Mouse (Mus musculus) thymus, adult 2 months (tissue): Measurements from ENCODE around the gene Zfp428. TPM values are rescaled to one million over a fixed set of nuclear protein-coding genes. Genes with fewer than 3 reads are reported as not detected.

Experiments
- DNase-seq: peaks from one replicate; pipeline ENCODE4 v3.0.0; 2021
- H3K27ac ChIP-seq: fragments of 200-500 bp; 2 replicates; pipeline ENCODE4 v1.5.1; 2012; ENCODE audit warnings: low read length, control low read depth; ENCODE audit not compliant: control insufficient read depth, insufficient read depth
- H3K27me3 ChIP-seq: fragments of 200-500 bp; 2 replicates; pipeline ENCODE4 v1.6.1; 2012; ENCODE audit warnings: mild to moderate bottlenecking, low read length, moderate library complexity, mixed read lengths; ENCODE audit not compliant: control insufficient read depth, insufficient read depth
- H3K36me3 ChIP-seq: fragments of 200-500 bp; 2 replicates; pipeline ENCODE4 v1.6.1; 2012; ENCODE audit warnings: mild to moderate bottlenecking, low read length, moderate library complexity; ENCODE audit not compliant: control insufficient read depth, insufficient read depth
- H3K4me1 ChIP-seq: fragments of 200-500 bp; replicated peaks from 2 replicates; pipeline ENCODE4 v1.6.1; 2012; ENCODE audit warnings: low read length; ENCODE audit not compliant: control insufficient read depth, insufficient read depth
- H3K4me3 ChIP-seq: fragments of 200-500 bp; 2 replicates; pipeline ENCODE4 v1.5.1; 2012; ENCODE audit warnings: mild to moderate bottlenecking, low read length, control low read depth, moderate library complexity; ENCODE audit not compliant: control insufficient read depth, insufficient read depth
- CTCF ChIP-seq: fragments of 200-500 bp; IDR thresholded peaks from 2 replicates; pipeline ENCODE4 v1.5.1; 2012; ENCODE audit warnings: mild to moderate bottlenecking, control low read depth, low read length, moderate library complexity, borderline replicate concordance; ENCODE audit not compliant: control insufficient read depth, poor library complexity, insufficient read depth; ENCODE audit errors: extremely low read depth
- POLR2A ChIP-seq: fragments of 200-500 bp; IDR thresholded peaks from 2 replicates; pipeline ENCODE4 v1.6.1; 2012; ENCODE audit warnings: mild to moderate bottlenecking, low read length, control low read depth, moderate library complexity; ENCODE audit not compliant: control insufficient read depth, poor library complexity, insufficient read depth; ENCODE audit errors: extremely low read depth
- WGBS: fragments of 180-500 bp; shearing (Covaris S2); methylation state at CpG from one replicate; pipeline ENCODE4 v1.1.7; 2018; 5-methylcytosine and 5-hydroxymethylcytosine counted together
- polyA plus RNA-seq: library from polyadenylated mRNA; depleted of rRNA; stranded (reverse); fragments of >200 nt; gene quantifications from 2 replicates; pipeline ENCODE4 v1.2.3, GENCODE M21; 2012

The Zfp428 gene
- polyA plus RNA-seq, 1 experiment, result 14.4 TPM

DNA sequence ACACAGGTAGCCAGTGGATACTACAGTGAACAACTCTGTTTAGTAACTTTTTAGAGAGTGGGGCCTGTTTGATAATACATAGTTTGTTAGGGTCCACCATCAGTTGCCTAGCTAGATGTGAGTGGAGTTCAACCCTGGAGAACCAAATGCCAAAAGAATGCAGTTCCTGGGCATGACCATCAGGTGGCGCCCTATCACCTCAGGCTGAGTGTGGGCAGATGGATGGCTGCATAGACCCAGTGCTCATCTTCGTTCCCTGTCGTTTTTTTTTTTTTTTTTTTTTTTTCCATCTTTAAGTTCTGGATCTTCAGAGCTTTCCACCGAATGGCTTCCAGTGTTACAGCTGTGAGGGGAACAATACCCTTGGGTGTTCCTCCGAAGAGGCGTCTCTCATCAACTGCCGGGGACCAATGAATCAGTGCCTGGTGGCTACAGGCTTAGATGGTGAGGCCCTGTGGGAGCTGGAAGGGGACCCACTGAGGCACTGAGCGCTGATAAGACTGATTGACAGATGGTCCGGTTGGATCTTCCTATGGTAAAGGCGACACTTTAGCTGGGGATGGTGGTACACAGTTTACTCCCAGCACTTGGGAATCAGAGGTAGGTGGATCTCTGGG is 32.8 kb upstream of the Zfp428 start:
- H3K4me3 ChIP-seq, result no peak overlapping the region
- TF ChIP-seq CTCF, result peak; percentile 71; the same call in 1 of the 2 replicates
- no peak for TF ChIP-seq POLR2A
- no peaks in the 10 kb centered on the region for H3K4me1 ChIP-seq
- H3K27ac ChIP-seq, result no peak overlapping the region
- H3K36me3 ChIP-seq, result no peaks in the 10 kb centered on the region
- WGBS, result 71% methylated on average over 10 of the region's 10 CpGs
- DNase-seq, result peak; percentile 68
- no peaks in the 10 kb centered on the region for H3K27me3 ChIP-seq

DNA sequence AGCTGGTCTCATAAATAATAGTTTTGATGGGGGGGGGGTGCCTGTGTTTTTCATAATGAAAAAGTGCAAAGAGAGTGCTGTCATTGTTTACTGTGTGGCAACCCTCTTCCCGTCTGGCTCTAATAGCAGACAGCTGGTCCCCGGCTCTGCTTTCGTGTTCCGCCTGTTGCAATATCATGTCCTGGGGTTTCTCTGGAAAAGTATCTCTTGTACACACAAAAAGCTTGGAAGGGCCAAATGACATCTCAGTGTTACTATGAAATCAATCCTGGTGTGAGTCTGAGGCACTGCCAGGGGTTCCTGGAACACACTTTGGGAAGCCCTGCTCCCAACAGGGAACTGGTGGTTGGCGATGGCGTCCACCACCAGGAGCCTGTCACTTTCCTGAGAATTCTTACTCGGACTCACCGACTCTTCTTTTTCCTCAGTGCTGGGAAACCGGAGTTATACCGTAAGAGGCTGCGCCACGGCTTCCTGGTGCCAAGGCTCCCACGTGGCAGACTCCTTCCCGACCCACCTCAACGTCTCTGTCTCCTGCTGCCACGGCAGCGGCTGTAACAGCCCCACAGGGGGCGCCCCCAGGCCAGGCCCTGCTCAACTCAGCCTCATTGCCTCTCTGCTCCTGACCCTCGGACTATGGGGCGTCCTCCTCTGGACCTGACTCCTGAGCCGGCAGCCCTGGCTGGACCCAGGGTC is 31.8 kb upstream of the Zfp428 start:
- H3K4me3 ChIP-seq, result no peak overlapping the region
- no peaks in the 10 kb centered on the region for H3K27me3 ChIP-seq
- no peak for DNase-seq
- no peaks in the 10 kb centered on the region for H3K36me3 ChIP-seq
- TF ChIP-seq POLR2A (no peak), CTCF (0 out of 2 replicates have a peak, but pooled peaks have one; percentile 25)
- WGBS, result 94% methylated on average over 21 of the region's 21 CpGs
- no peak overlapping the region for H3K27ac ChIP-seq
- H3K4me1 ChIP-seq, result no peaks in the 10 kb centered on the region

DNA sequence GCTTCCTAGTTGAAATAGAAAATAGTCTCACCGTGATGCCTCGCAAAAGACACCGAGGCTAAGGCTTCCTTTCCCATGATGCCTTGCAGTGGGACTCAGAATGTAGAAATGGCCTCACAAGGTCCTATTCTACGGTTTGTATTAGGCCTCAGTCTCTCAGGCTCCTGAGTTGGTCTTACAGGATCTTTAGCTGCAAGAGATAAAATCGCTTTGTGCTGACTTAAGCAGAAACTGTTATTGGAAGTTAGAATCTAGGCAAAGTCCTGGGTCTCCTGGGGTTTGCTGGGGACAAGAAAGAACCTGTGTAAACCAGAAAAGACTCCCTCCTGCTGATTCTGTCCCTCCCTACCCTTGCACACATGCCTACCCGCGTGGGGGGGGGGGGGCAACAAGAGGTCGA is 30.5 kb upstream of the Zfp428 start:
- H3K27me3 ChIP-seq, result peaks cover 1% of the 10 kb centered on the region; the same call in 1 of the 2 replicates
- no peak overlapping the region for H3K27ac ChIP-seq
- peaks cover 3% of the 10 kb centered on the region for H3K4me1 ChIP-seq
- H3K36me3 ChIP-seq, result no peaks in the 10 kb centered on the region
- 95% methylated on average over 8 of the region's 8 CpGs for WGBS
- no peak overlapping the region for H3K4me3 ChIP-seq
- DNase-seq, result no peak
- TF ChIP-seq POLR2A, result no peak
- no peak for TF ChIP-seq CTCF

DNA sequence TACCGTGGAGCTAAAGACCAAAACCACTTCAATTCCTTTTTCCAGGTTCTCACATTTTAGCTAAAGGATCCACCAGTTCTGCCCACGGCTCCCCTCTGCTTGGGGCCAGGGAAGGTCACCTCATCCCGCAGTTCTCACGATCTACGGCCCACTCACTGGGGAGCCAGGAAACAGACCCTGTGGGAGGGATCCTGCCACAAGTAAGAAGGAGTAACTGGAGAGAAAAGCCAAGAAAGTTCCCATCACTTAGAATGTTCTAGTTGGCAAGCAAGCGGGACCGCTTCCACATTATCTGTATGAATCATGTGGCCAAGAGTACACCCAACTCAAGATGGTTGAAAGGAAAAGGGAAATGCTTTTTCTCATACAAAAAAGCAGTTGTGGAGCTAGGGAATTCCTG is 29.9 kb upstream of the Zfp428 start:
- Histone ChIP-seq H3K4me1 (peaks cover 7% of the 10 kb centered on the region), H3K4me3 (no peak overlapping the region), H3K27me3 (peaks cover 5% of the 10 kb centered on the region; the same call in 1 of the 2 replicates), H3K36me3 (no peaks in the 10 kb centered on the region), H3K27ac (no peak overlapping the region)
- 95% methylated on average over 7 of the region's 7 CpGs for WGBS
- TF ChIP-seq CTCF (no peak), POLR2A (no peak)
- DNase-seq, result no peak

DNA sequence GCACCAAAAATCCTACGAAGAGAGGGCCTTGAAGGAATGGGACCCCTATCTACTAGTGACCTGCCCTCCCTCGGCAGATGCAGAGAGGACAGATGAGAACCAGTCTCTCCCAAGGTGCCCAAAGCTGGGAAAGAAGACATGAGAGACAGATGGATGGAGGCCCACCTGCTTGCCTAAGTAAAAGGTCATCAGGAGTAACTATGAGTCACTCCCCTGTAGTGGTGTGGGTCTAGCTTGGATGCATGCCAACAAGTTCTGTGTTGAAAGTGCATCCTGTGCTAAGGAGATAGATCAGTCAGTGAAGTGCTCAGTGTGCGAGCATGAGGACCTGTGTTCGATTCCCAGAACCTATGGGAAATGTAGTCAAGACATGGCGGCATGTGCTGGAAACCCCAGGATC is 27.9 kb upstream of the Zfp428 start:
- TF ChIP-seq POLR2A (no peak), CTCF (no peak)
- Histone ChIP-seq H3K27ac (no peak overlapping the region), H3K4me3 (no peak overlapping the region), H3K36me3 (no peaks in the 10 kb centered on the region), H3K4me1 (peaks cover 7% of the 10 kb centered on the region), H3K27me3 (peaks cover 11% of the 10 kb centered on the region; the same call in 1 of the 2 replicates)
- 94% methylated on average over 5 of the region's 5 CpGs for WGBS
- no peak for DNase-seq

DNA sequence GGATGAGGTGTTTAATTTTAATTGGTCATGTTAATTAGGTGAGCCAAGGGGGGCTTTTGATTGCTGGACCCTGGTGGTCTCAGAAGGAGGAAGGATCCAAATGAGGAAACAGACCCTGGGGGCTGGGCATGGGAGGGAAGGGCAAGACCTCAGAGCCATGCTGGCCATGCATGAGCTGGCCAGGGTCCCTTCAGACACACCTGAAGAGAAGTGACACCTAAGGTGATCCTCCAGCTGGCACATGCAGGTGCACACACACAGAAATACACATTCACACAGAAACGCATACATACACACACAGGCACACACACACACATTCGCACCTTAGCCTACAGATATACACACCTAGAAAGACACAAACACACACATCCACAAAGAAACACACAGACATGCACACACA is 27.1 kb upstream of the Zfp428 start:
- Histone ChIP-seq H3K4me3 (no peak overlapping the region), H3K27ac (no peak overlapping the region), H3K36me3 (no peaks in the 10 kb centered on the region), H3K27me3 (peaks cover 11% of the 10 kb centered on the region; the same call in 1 of the 2 replicates), H3K4me1 (peaks cover 7% of the 10 kb centered on the region)
- no peak for DNase-seq
- 97% methylated on average over 2 of the region's 2 CpGs for WGBS
- TF ChIP-seq CTCF (no peak), POLR2A (no peak)
